Mouse (Mus musculus): ENCODE results near the gene Zcchc7. TPM values are rescaled to one million over a fixed set of nuclear protein-coding genes. Genes with fewer than 3 reads are reported as not detected.

Zcchc7 gene
- polyA plus RNA-seq, 1 experiment: 67.0 TPM

DNA sequence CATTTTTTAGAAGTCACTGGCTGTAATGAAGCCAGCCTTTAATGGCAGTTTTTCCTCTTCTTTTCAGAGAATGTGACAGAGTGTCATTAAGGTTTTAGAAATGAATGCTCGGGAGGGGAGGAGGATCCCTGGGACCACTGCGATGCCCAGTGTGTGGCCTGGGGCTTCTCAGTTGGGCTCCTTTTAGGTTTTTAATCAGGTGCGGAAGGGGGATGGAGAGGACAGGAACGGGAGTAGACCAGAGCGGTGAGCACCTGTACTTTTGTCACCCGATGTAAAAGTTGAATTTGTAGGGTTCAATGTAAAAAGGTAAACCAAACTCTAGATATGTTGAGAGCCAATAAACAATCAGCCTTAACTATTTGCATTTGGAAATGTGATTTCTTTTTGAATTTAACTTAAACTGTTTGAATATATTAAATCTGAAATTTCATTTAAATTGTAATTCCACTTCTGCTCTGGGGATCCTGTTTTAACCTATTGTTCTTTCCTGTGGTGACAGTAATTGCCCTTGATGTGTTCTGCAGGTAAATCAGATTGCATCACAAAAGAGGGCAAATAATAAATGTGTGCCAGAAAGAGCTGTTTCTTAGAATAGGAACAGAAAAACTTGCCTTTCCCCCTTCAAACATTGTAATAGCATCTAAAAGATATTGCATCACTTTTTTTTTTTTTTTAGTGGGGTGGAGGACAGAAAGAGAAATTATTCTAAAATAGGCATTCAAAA lies 28.1 kb downstream of the Zcchc7 start:
- no peaks in the 10 kb centered on the region for H3K4me1 ChIP-seq (ENCODE audit: control insufficient read depth, insufficient read depth, low read length)
- no peak overlapping the region for H3K4me3 ChIP-seq (ENCODE audit: insufficient read depth, low read length)
- TF ChIP-seq CTCF (IDR thresholded peaks at IDR 0.05; ENCODE audit: extremely low read depth, insufficient read depth, low read length): no peak
- TF ChIP-seq POLR2A (IDR thresholded peaks at IDR 0.05; ENCODE audit: extremely low read depth, insufficient read depth, low read length): no peak

GRCm38 (mm10) chr4:44812855-44813254 lies 57.2 kb downstream of the Zcchc7 start:
- no peaks in the 10 kb centered on the region; the same call in none of the 2 replicates for H3K4me1 ChIP-seq (ENCODE audit: control insufficient read depth, insufficient read depth, low read length)
- TF ChIP-seq POLR2A (IDR thresholded peaks at IDR 0.05; ENCODE audit: extremely low read depth, insufficient read depth, low read length) (no peak), CTCF (IDR thresholded peaks at IDR 0.05; ENCODE audit: extremely low read depth, insufficient read depth, low read length) (no peak)
- H3K4me3 ChIP-seq (ENCODE audit: insufficient read depth, low read length): no peak overlapping the region
- no peak overlapping the region for H3K27ac ChIP-seq (ENCODE audit: insufficient read depth, low read length)

More for the DNA sequence above, 28.1 kb downstream of the Zcchc7 start:
- no peak overlapping the region for H3K27ac ChIP-seq (ENCODE audit: insufficient read depth, low read length)

GRCm38 (mm10) chr4:44813770-44814169 lies 58.1 kb downstream of the Zcchc7 start:
- Histone ChIP-seq H3K27ac (ENCODE audit: insufficient read depth, low read length) (no peak overlapping the region), H3K4me1 (ENCODE audit: control insufficient read depth, insufficient read depth, low read length) (peaks cover 1% of the 10 kb centered on the region), H3K4me3 (ENCODE audit: insufficient read depth, low read length) (no peak overlapping the region)
- TF ChIP-seq POLR2A (IDR thresholded peaks at IDR 0.05; ENCODE audit: extremely low read depth, insufficient read depth, low read length) (no peak), CTCF (IDR thresholded peaks at IDR 0.05; ENCODE audit: extremely low read depth, insufficient read depth, low read length) (no peak)

- Histone ChIP-seq H3K27ac (ENCODE audit: insufficient read depth, low read length) (no peak overlapping the region), H3K4me1 (ENCODE audit: control insufficient read depth, insufficient read depth, low read length) (peaks cover 1% of the 10 kb centered on the region), H3K4me3 (ENCODE audit: insufficient read depth, low read length) (no peak overlapping the region)
- TF ChIP-seq CTCF (IDR thresholded peaks at IDR 0.05; ENCODE audit: extremely low read depth, insufficient read depth, low read length): no peak
- no peak for TF ChIP-seq POLR2A (IDR thresholded peaks at IDR 0.05; ENCODE audit: extremely low read depth, insufficient read depth, low read length)
These were observed 60.9 kb downstream of the Zcchc7 start for GRCm38 (mm10) chr4:44816584-44816983.

GRCm38 (mm10) chr4:44830609-44831008 lies 74.9 kb downstream of the Zcchc7 start:
- Histone ChIP-seq H3K4me3 (ENCODE audit: insufficient read depth, low read length) (no peak overlapping the region), H3K4me1 (ENCODE audit: control insufficient read depth, insufficient read depth, low read length) (no peaks in the 10 kb centered on the region), H3K27ac (ENCODE audit: insufficient read depth, low read length) (no peak overlapping the region)
- no peak for TF ChIP-seq CTCF (IDR thresholded peaks at IDR 0.05; ENCODE audit: extremely low read depth, insufficient read depth, low read length)

DNA sequence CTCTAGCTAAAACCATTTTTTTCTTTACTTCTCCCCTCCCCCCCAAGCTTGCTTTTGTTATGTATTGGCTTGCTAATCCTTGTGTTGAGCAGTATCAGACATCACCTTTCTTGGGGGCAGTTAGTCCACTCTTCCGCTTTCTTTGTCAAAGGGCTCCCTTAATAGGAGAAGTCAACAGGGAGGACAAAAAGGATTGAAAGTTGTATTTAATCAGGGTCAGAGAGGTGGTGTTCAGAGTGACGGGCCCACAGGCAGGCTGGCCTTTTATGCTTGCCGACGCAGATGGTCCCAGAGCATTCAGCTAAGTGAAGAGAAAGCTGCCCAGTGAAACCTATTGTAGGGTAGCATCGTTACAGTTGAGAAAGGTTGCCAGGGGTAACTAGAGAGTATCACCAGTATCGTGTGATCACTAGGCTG lies 96.2 kb downstream of the Zcchc7 start:
- Histone ChIP-seq H3K4me3 (ENCODE audit: insufficient read depth, low read length) (no peak overlapping the region), H3K27ac (ENCODE audit: insufficient read depth, low read length) (no peak overlapping the region), H3K4me1 (ENCODE audit: control insufficient read depth, insufficient read depth, low read length) (no peaks in the 10 kb centered on the region)
- TF ChIP-seq POLR2A (IDR thresholded peaks at IDR 0.05; ENCODE audit: extremely low read depth, insufficient read depth, low read length) (no peak), CTCF (IDR thresholded peaks at IDR 0.05; ENCODE audit: extremely low read depth, insufficient read depth, low read length) (no peak)

- TF ChIP-seq POLR2A (IDR thresholded peaks at IDR 0.05; ENCODE audit: extremely low read depth, insufficient read depth, low read length): no peak
- no peak for TF ChIP-seq CTCF (IDR thresholded peaks at IDR 0.05; ENCODE audit: extremely low read depth, insufficient read depth, low read length)
- Histone ChIP-seq H3K27ac (ENCODE audit: insufficient read depth, low read length) (no peak overlapping the region), H3K4me3 (ENCODE audit: insufficient read depth, low read length) (no peak overlapping the region), H3K4me1 (ENCODE audit: control insufficient read depth, insufficient read depth, low read length) (no peaks in the 10 kb centered on the region)
These were observed 115.9 kb downstream of the Zcchc7 start for GRCm38 (mm10) chr4:44871591-44871990.

DNA sequence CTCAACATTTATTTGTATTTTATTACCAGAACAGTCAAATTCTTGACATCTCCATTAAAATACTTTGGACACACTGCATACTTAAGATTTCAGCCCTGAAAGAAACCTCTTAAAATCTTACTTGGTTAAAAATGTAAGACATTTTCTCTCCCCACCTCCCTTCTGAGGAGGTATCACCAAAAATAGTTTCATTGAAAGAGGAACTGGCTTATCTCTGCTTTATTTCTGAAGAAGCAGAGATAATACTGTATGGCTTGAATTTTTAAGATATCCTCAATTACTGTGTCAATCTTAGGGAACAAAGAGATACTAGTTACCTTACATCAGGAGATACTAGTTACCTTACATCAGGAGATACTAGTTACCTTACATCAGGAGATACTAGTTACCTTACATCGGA lies 116.4 kb downstream of the Zcchc7 start:
- Histone ChIP-seq H3K4me1 (ENCODE audit: control insufficient read depth, insufficient read depth, low read length) (no peaks in the 10 kb centered on the region), H3K27ac (ENCODE audit: insufficient read depth, low read length) (no peak overlapping the region), H3K4me3 (ENCODE audit: insufficient read depth, low read length) (no peak overlapping the region)
- TF ChIP-seq POLR2A (IDR thresholded peaks at IDR 0.05; ENCODE audit: extremely low read depth, insufficient read depth, low read length): no peak
- TF ChIP-seq CTCF (IDR thresholded peaks at IDR 0.05; ENCODE audit: extremely low read depth, insufficient read depth, low read length): no peak

DNA sequence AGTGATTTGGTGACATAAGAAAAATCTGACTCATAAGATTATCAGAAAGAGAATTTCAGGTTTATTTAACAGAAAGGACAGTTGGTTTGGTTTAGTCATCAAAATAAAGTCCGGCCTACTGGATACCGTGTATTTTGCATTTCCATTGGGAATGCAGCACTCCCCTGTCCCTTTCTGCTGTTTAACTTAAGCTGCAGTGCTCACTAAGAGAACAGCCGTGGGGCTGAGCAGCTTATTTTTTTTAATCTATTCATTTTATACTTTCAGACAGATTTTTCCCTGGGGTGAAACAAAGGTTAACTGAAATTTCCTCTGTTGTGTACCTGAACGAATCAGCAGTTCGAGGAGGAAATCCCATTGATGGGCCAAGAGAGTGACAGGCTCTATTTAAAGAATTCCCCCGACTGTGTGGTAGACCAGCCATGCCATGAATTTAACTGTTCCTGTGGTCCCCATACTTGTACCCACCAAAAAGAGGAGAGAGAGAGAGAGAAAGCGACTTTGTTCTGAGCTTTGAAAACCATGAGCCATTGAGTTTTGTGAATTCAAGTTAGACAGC lies 124.5 kb downstream of the Zcchc7 start:
- TF ChIP-seq CTCF (IDR thresholded peaks at IDR 0.05; ENCODE audit: extremely low read depth, insufficient read depth, low read length) (no peak), POLR2A (IDR thresholded peaks at IDR 0.05; ENCODE audit: extremely low read depth, insufficient read depth, low read length) (no peak)
- Histone ChIP-seq H3K4me1 (ENCODE audit: control insufficient read depth, insufficient read depth, low read length) (no peaks in the 10 kb centered on the region), H3K27ac (ENCODE audit: insufficient read depth, low read length) (no peak overlapping the region), H3K4me3 (ENCODE audit: insufficient read depth, low read length) (no peak overlapping the region)

- Histone ChIP-seq H3K27ac (ENCODE audit: insufficient read depth, low read length) (no peak overlapping the region), H3K4me3 (ENCODE audit: insufficient read depth, low read length) (no peak overlapping the region), H3K4me1 (ENCODE audit: control insufficient read depth, insufficient read depth, low read length) (no peaks in the 10 kb centered on the region)
- TF ChIP-seq CTCF (IDR thresholded peaks at IDR 0.05; ENCODE audit: extremely low read depth, insufficient read depth, low read length) (no peak), POLR2A (IDR thresholded peaks at IDR 0.05; ENCODE audit: extremely low read depth, insufficient read depth, low read length) (no peak)
These were observed 130.5 kb downstream of the Zcchc7 start for GRCm38 (mm10) chr4:44886143-44886542.
